Mouse (Mus musculus) lung, embryonic 15.5 days (tissue): ENCODE data around the gene Srebf1. TPM values are rescaled to one million over a fixed set of nuclear protein-coding genes. Genes with fewer than 3 reads are reported as not detected.

ENCODE experiments used
- ATAC-seq: fragments of 200-750 bp; cut with Nextera tagmentation; 2 replicates; pipeline ENCODE4 v1.8.0; 2017; ENCODE audit warnings: moderate number of reproducible peaks, borderline replicate concordance; ENCODE audit not compliant: low FRiP score, low TSS enrichment; ENCODE audit errors: extremely low read depth
- H3K27ac ChIP-seq: fragments of 300-500 bp; sonication (generic); 2 replicates; pipeline ENCODE4 v1.5.1; 2015; ENCODE audit warnings: moderate library complexity, mild to moderate bottlenecking, inconsistent platforms
- H3K27me3 ChIP-seq: fragments of 300-500 bp; sonication (generic); 2 replicates; pipeline ENCODE4 v1.6.1; 2015; ENCODE audit warnings: inconsistent platforms
- H3K36me3 ChIP-seq: fragments of 300-500 bp; sonication (generic); 2 replicates; pipeline ENCODE4 v1.6.1; 2015; ENCODE audit warnings: inconsistent platforms
- H3K4me1 ChIP-seq: fragments of 300-500 bp; sonication (generic); 2 replicates; pipeline ENCODE4 v1.6.1; 2015; ENCODE audit warnings: inconsistent platforms
- H3K4me2 ChIP-seq: fragments of 300-500 bp; sonication (generic); 2 replicates; pipeline ENCODE4 v1.6.1; 2015; ENCODE audit warnings: inconsistent platforms, mild to moderate bottlenecking, moderate library complexity
- H3K4me3 ChIP-seq: fragments of 300-500 bp; sonication (generic); 2 replicates; pipeline ENCODE4 v1.5.1; 2015; ENCODE audit warnings: mild to moderate bottlenecking, inconsistent platforms
- H3K9ac ChIP-seq: fragments of 300-500 bp; sonication (generic); 2 replicates; pipeline ENCODE4 v1.6.1; 2015; ENCODE audit warnings: inconsistent platforms
- H3K9me3 ChIP-seq: fragments of 300-500 bp; sonication (generic); 2 replicates; pipeline ENCODE4 v1.6.1; 2016; ENCODE audit warnings: inconsistent platforms
- WGBS: fragments of 180-500 bp; shearing (Covaris S2); methylation state at CpG from one replicate; pipeline ENCODE4 v1.1.7; 2015; 5-methylcytosine and 5-hydroxymethylcytosine counted together
- polyA plus RNA-seq: library from polyadenylated mRNA; unstranded; fragments of >200 nt; fragmentation: Nextera tagmentation; extraction: Ambion mirVana; gene quantifications from 2 replicates; pipeline ENCODE4 v1.2.1, GENCODE M21; 2015

Srebf1 gene
- polyA plus RNA-seq, 1 experiment from 2014 or later = 76.8 TPM

GRCm38 (mm10) chr11:60200384-60200783 is 22.0 kb downstream of the Srebf1 start:
- Histone ChIP-seq H3K36me3 (peaks cover 80% of the 10 kb centered on the region), H3K27me3 (no peaks in the 10 kb centered on the region), H3K4me3 (no peak overlapping the region), H3K27ac (0 out of 2 replicates have a peak overlapping the region, but pooled peaks have one; percentile 27), H3K4me2 (no peak overlapping the region), H3K9ac (no peak overlapping the region), H3K4me1 (peaks cover 7% of the 10 kb centered on the region), H3K9me3 (no peaks in the 10 kb centered on the region)
- ATAC-seq = no peak
- 81% methylated on average over 11 of the region's 11 CpGs for WGBS

DNA sequence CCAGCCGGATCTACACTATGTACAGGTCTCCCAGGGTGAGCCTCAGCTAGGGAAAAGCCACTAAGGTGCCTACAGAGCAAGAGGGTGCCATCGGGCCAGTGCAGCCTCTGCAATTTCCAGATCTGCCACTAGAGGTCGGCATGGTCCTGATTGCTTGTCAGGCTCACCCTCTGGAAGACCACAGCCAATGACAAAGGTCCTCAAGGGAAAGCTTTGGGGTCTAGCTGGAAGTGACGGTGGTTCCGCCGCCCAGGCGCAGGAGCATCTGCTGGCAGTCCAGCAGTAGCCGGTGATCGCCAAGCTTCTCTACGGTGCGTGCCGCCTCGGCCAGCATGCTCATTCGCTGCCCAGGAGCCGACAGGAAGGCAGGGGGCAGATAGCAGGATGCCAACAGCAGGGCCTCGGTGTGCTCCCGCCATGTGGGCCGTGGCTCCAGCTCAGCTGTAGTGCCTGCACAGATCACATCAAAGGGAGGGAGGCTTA is 22.6 kb downstream of the Srebf1 start:
- ATAC-seq = peak; percentile 47; the same call in 1 of the 2 replicates
- peaks cover 7% of the 10 kb centered on the region for H3K4me1 ChIP-seq
- H3K27me3 ChIP-seq = no peaks in the 10 kb centered on the region
- H3K4me3 ChIP-seq = no peak overlapping the region
- no peaks in the 10 kb centered on the region for H3K9me3 ChIP-seq
- no peak overlapping the region; the same call in 1 of the 2 replicates for H3K4me2 ChIP-seq
- H3K27ac ChIP-seq = peak overlapping the region; percentile 36; the same call in 1 of the 2 replicates
- 16% methylated on average over 18 of the region's 18 CpGs for WGBS
- no peak overlapping the region for H3K9ac ChIP-seq
- H3K36me3 ChIP-seq = peaks cover 80% of the 10 kb centered on the region

DNA sequence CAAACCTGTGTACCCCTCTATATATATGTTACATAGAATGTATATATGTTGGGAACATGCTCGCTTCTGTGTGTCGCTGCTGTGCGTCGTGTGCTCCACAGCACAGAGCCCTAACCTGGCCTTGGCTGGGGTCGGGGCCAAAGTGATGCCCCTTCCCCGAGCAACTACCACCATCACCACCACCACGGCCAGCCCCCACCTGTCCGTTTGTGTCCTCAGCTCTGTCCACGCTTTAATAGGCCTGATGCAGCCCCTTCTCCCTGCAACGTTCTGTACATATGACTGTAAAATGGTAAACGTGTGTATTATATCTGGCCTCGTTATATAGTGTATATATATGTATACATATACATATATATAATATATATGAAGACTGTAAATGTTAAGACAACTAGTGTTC is 23.7 kb downstream of the Srebf1 start:
- Histone ChIP-seq H3K4me2 (no peak overlapping the region), H3K4me3 (no peak overlapping the region), H3K9ac (no peak overlapping the region), H3K27me3 (no peaks in the 10 kb centered on the region), H3K36me3 (peaks cover 80% of the 10 kb centered on the region), H3K27ac (no peak overlapping the region), H3K9me3 (no peaks in the 10 kb centered on the region; the same call in 1 of the 2 replicates), H3K4me1 (peaks cover 7% of the 10 kb centered on the region)
- 77% methylated on average over 12 of the region's 12 CpGs for WGBS
- ATAC-seq = no peak

DNA sequence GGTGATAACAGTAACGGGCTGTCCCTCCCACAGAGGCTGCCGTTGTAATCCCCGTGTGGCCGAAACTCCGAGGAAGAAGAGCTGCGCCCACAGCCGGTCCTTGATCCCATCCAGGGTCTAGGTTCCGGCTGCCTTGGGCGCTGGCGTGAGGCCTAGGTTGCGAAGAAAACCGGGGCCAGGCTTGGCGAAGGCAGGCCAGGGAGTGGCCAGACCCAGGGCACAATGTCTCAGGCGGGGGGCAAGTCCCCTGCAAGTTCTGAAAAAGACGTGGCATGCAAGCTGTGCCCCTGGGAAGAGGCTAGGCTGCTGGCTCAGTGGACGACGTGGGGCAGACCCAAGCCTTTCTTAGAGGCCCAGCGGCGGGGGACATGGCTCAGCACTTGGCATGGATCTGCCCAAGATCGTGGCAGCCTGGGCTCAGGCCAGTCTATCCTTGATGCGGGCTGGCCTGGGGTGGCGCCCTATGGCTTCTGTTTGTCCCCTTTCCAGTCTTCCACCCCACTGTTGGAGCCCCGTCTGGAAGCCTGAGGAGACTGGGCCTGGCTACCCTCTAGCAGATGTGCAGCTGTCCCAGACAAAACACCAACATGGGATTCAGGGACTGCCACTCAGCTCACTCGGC is 24.3 kb downstream of the Srebf1 start:
- H3K27ac ChIP-seq = no peak overlapping the region; the same call in 1 of the 2 replicates

GRCm38 (mm10) chr11:60196344-60196743 is 26.0 kb downstream of the Srebf1 start:
- WGBS = 69% methylated on average over 5 of the region's 5 CpGs
- Histone ChIP-seq H3K4me1 (peaks cover 7% of the 10 kb centered on the region), H3K4me2 (no peak overlapping the region), H3K36me3 (peaks cover 68% of the 10 kb centered on the region), H3K9ac (no peak overlapping the region), H3K9me3 (no peaks in the 10 kb centered on the region; the same call in 1 of the 2 replicates), H3K4me3 (no peak overlapping the region), H3K27me3 (no peaks in the 10 kb centered on the region), H3K27ac (no peak overlapping the region)
- no peak for ATAC-seq

More for the DNA sequence above, 24.3 kb downstream of the Srebf1 start:
- Histone ChIP-seq H3K4me3 (no peak overlapping the region), H3K9ac (no peak overlapping the region), H3K27me3 (no peaks in the 10 kb centered on the region), H3K36me3 (peaks cover 77% of the 10 kb centered on the region), H3K9me3 (no peaks in the 10 kb centered on the region; the same call in 1 of the 2 replicates), H3K4me1 (peaks cover 7% of the 10 kb centered on the region), H3K4me2 (no peak overlapping the region)
- ATAC-seq = no peak
- WGBS = 74% methylated on average over 24 of the region's 24 CpGs

DNA sequence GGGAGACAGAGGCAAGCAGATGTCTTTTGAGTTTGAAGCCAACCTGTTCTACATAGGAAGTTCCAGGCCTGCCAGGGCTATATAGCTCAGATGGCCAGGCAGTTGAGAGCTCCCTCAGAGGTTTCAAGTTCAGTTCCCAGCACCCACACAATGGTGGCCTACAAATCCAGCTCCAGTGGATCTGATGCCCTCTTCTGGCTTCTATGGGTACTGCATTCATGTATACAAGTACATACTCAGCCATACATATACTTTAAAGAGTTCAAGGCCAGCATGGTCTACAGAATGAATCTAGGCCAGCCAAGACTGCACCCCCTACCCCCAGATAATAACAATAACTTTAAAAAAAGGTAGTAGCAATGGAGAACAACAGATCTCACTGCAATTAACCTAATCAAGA is 27.3 kb downstream of the Srebf1 start:
- no peaks in the 10 kb centered on the region for H3K27me3 ChIP-seq
- H3K9me3 ChIP-seq = no peaks in the 10 kb centered on the region; the same call in 1 of the 2 replicates
- no peak overlapping the region for H3K9ac ChIP-seq
- no peak overlapping the region for H3K4me3 ChIP-seq
- peaks cover 4% of the 10 kb centered on the region; the same call in 1 of the 2 replicates for H3K4me1 ChIP-seq
- H3K36me3 ChIP-seq = peaks cover 68% of the 10 kb centered on the region
- ATAC-seq = no peak
- no peak overlapping the region for H3K4me2 ChIP-seq
- no peak overlapping the region for H3K27ac ChIP-seq

GRCm38 (mm10) chr11:60193556-60193955 is 28.8 kb downstream of the Srebf1 start:
- 75% methylated on average over 4 of the region's 4 CpGs for WGBS
- H3K27me3 ChIP-seq = no peaks in the 10 kb centered on the region

DNA sequence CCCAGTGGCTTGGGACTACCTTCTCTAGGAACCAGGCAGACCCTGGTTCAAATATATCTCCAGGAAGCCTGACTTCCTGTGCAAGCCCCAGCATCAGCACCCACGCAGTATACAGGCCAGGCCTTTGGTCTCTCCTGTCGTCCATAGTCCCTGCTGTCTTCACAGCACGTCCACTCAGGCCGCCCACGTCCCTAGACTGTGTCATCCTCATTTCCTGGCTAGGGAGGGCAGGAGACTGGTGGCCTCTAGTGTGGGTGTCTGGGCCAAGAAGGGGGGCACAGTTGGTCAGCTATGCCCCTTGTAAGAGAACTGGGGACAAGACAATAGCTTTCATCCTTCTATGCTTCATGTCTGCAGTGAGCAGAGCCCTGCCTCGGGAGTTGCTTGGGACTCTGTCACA is 29.8 kb downstream of the Srebf1 start:
- H3K4me3 ChIP-seq = no peak overlapping the region
- H3K27ac ChIP-seq = no peak overlapping the region
- H3K4me2 ChIP-seq = no peak overlapping the region
- WGBS = 57% methylated on average over 6 of the region's 6 CpGs
- no peak overlapping the region for H3K9ac ChIP-seq
- H3K4me1 ChIP-seq = peaks cover 10% of the 10 kb centered on the region; the same call in 1 of the 2 replicates
- no peaks in the 10 kb centered on the region for H3K27me3 ChIP-seq
- H3K9me3 ChIP-seq = no peaks in the 10 kb centered on the region; the same call in 1 of the 2 replicates
- ATAC-seq = no peak
- H3K36me3 ChIP-seq = peaks cover 71% of the 10 kb centered on the region

More at GRCm38 (mm10) chr11:60193556-60193955, 28.8 kb downstream of the Srebf1 start:
- Histone ChIP-seq H3K4me1 (peaks cover 10% of the 10 kb centered on the region; the same call in 1 of the 2 replicates), H3K4me2 (no peak overlapping the region), H3K36me3 (peaks cover 71% of the 10 kb centered on the region), H3K27ac (no peak overlapping the region), H3K4me3 (no peak overlapping the region), H3K9ac (no peak overlapping the region), H3K9me3 (no peaks in the 10 kb centered on the region; the same call in 1 of the 2 replicates)
- ATAC-seq = no peak

DNA sequence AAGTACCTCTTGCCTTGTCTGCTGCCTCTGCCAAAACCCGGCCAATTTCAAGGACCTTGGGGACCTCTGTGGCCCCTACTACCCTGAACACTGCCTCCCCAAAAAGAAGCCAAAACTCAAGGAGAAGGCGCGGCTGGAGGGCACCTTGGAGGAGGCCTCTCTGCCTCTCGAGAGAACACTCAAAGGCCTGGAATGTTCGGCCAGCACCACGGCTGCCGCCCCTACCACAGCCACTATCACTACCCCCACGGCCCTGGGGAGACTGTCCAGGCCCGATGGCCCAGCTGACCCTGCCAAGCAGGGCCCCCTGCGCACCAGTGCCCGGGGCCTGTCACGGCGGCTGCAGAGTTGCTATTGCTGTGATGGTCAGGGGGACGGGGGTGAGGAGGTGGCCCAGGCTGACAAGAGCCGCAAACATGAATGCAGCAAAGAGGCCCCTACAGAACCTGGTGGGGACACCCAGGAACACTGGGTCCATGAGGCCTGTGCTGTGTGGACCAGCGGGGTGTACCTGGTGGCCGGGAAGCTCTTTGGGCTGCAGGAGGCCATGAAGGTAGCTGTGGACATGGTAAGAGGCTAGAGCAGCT is 32.2 kb downstream of the Srebf1 start:
- no peak overlapping the region for H3K9ac ChIP-seq
- no peak overlapping the region for H3K4me2 ChIP-seq
- 72% methylated on average over 17 of the region's 17 CpGs for WGBS
- no peak overlapping the region for H3K4me3 ChIP-seq
- ATAC-seq = no peak
- H3K27me3 ChIP-seq = no peaks in the 10 kb centered on the region
- no peaks in the 10 kb centered on the region; the same call in 1 of the 2 replicates for H3K9me3 ChIP-seq
- no peak overlapping the region for H3K27ac ChIP-seq
- peaks cover 85% of the 10 kb centered on the region for H3K36me3 ChIP-seq
- peaks cover 21% of the 10 kb centered on the region for H3K4me1 ChIP-seq

DNA sequence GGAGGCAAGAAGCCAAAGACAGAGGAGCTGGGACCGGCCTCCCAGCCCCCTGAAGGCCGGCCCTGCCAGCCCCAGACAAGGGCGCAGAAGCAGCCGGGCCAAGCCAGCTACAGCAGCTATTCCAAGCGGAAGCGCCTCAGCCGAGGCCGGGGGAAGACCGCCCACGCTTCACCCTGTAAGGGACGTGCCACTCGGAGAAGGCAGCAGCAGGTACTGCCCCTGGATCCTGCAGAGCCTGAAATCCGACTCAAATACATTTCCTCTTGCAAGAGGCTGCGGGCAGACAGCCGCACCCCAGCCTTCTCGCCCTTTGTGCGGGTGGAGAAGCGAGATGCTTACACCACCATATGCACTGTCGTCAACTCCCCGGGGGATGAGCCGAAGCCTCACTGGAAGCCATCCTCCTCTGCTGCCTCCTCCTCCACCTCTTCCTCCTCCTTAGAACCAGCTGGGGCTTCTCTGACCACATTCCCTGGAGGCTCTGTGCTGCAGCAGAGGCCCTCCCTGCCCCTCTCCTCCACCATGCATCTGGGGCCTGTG is 32.8 kb downstream of the Srebf1 start:
- 84% methylated on average over 21 of the region's 21 CpGs for WGBS
- H3K4me2 ChIP-seq = no peak overlapping the region
- H3K4me3 ChIP-seq = no peak overlapping the region
- peaks cover 79% of the 10 kb centered on the region for H3K36me3 ChIP-seq
- ATAC-seq = no peak
- H3K27me3 ChIP-seq = no peaks in the 10 kb centered on the region
- H3K4me1 ChIP-seq = peaks cover 27% of the 10 kb centered on the region
- no peaks in the 10 kb centered on the region; the same call in 1 of the 2 replicates for H3K9me3 ChIP-seq
- H3K27ac ChIP-seq = no peak overlapping the region; the same call in 1 of the 2 replicates
- H3K9ac ChIP-seq = no peak overlapping the region

DNA sequence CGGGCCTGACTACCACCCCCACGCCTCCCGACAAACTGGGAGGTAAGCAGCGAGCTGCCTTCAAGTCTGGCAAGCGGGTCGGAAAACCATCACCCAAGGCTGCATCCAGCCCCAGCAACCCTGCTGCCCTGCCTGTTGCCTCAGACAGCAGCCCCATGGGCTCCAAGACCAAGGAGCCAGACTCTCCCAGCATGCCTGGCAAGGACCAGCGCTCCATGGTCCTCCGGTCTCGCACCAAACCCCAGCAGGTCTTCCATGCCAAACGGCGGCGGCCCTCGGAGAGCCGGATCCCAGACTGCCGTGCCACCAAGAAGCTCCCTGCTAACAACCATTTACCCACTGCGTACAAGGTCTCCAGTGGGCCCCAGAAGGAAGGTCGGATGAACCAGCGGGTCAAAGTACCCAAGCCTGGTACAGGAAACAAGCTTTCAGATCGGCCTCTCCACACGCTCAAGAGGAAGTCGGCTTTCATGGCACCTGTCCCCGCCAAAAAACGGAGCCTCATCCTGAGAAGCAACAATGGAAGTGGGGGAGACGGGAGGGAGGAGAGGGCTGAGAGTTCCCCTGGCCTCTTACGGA is 34.0 kb downstream of the Srebf1 start:
- Histone ChIP-seq H3K27ac (no peak overlapping the region), H3K9me3 (no peaks in the 10 kb centered on the region), H3K36me3 (peaks cover 67% of the 10 kb centered on the region), H3K9ac (no peak overlapping the region), H3K27me3 (no peaks in the 10 kb centered on the region), H3K4me3 (no peak overlapping the region), H3K4me1 (peaks cover 39% of the 10 kb centered on the region), H3K4me2 (no peak overlapping the region)
- WGBS = 87% methylated on average over 25 of the region's 25 CpGs
- ATAC-seq = no peak
